Mouse (Mus musculus): ENCODE results near the gene Ankrd54. TPM values are rescaled to one million over a fixed set of nuclear protein-coding genes. Genes with fewer than 3 reads are reported as not detected.

The Ankrd54 gene
- polyA plus RNA-seq, 1 experiment: 92.7 TPM

GRCm38 (mm10) chr15:79030551-79031435, 31.9 kb downstream of the Ankrd54 start:
- TF ChIP-seq POLR2A (IDR thresholded peaks at IDR 0.05; ENCODE audit: low read depth, low read length): peak; percentile 65; the same call in 1 of the 2 replicates
- no peak for TF ChIP-seq CTCF (IDR thresholded peaks at IDR 0.05; ENCODE audit: extremely low read depth, insufficient read length, insufficient replicate concordance, low read depth, low read length)
- WGBS: 1% methylated on average over 52 of the region's 52 CpGs
- peak overlapping the region; percentile 41 for H3K27ac ChIP-seq (ENCODE audit: insufficient read depth, low read depth, low read length)
- no peaks in the 10 kb centered on the region for H3K27me3 ChIP-seq (ENCODE audit: control insufficient read depth, insufficient read depth, low read length)
- 0 out of 2 replicates have a peak, but pooled peaks cover 2% of the 10 kb centered on the region for H3K36me3 ChIP-seq (ENCODE audit: control insufficient read depth, insufficient read depth, low read length)
- peak overlapping the region; percentile 71 for H3K4me3 ChIP-seq (ENCODE audit: low read depth, low read length)
- peaks cover 12% of the 10 kb centered on the region for H3K4me1 ChIP-seq (ENCODE audit: control insufficient read depth, insufficient read depth, insufficient read length, low read length)

GRCm38 (mm10) chr15:79029519-79030241, 33.0 kb downstream of the Ankrd54 start:
- Histone ChIP-seq H3K4me1 (ENCODE audit: control insufficient read depth, insufficient read depth, insufficient read length, low read length) (peaks cover 12% of the 10 kb centered on the region), H3K4me3 (ENCODE audit: low read depth, low read length) (peak overlapping the region; percentile 62), H3K27ac (ENCODE audit: insufficient read depth, low read depth, low read length) (peak overlapping the region; percentile 92), H3K36me3 (ENCODE audit: control insufficient read depth, insufficient read depth, low read length) (no peaks in the 10 kb centered on the region), H3K27me3 (ENCODE audit: control insufficient read depth, insufficient read depth, low read length) (no peaks in the 10 kb centered on the region)
- WGBS: 2% methylated on average over 11 of the region's 11 CpGs
- no peak for TF ChIP-seq CTCF (IDR thresholded peaks at IDR 0.05; ENCODE audit: extremely low read depth, insufficient read length, insufficient replicate concordance, low read depth, low read length)
- TF ChIP-seq POLR2A (IDR thresholded peaks at IDR 0.05; ENCODE audit: low read depth, low read length): no peak

- Histone ChIP-seq H3K36me3 (ENCODE audit: control insufficient read depth, insufficient read depth, low read length) (no peaks in the 10 kb centered on the region), H3K27me3 (ENCODE audit: control insufficient read depth, insufficient read depth, low read length) (no peaks in the 10 kb centered on the region), H3K4me1 (ENCODE audit: control insufficient read depth, insufficient read depth, insufficient read length, low read length) (peaks cover 12% of the 10 kb centered on the region), H3K4me3 (ENCODE audit: low read depth, low read length) (peak overlapping the region; percentile 98), H3K27ac (ENCODE audit: insufficient read depth, low read depth, low read length) (peak overlapping the region; percentile 92)
- no peak for TF ChIP-seq CTCF (IDR thresholded peaks at IDR 0.05; ENCODE audit: extremely low read depth, insufficient read length, insufficient replicate concordance, low read depth, low read length)
- no peak for TF ChIP-seq POLR2A (IDR thresholded peaks at IDR 0.05; ENCODE audit: low read depth, low read length)
- 9% methylated on average over 16 of the region's 16 CpGs for WGBS
These were observed 33.7 kb downstream of the Ankrd54 start for GRCm38 (mm10) chr15:79028823-79029484.

DNA sequence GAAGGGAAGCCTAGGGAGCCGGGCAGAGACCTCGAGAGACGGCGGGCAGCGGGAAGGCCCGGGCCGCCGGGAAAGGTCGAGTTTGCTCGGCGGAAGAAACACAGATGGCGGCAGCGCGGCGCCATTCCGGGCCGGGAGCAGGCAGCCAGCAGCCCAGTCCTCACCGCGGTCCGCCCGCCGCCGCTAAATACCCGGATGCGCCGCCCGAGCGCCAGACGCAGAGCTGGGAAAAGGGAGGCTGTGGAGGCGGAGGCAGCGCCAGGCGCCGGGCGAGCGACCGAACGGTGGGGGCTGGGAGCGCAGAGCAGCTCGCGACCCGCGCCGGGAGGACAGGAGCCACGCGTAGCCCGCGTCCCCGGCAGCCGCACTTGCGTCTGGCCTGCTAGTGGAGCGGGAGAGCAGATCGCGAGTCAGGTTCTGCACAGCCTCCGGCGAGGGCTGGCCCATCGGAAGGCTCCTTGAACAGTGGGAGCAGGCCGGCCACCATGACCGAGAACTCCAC, 34.4 kb downstream of the Ankrd54 start, which contains the start of gene H1f0:
TSS of gene H1f0 (plus strand) at position 214 of the 502 bp plus-strand sequence.
- Histone ChIP-seq H3K27me3 (ENCODE audit: control insufficient read depth, insufficient read depth, low read length) (no peaks in the 10 kb centered on the region), H3K4me1 (ENCODE audit: control insufficient read depth, insufficient read depth, insufficient read length, low read length) (peaks cover 18% of the 10 kb centered on the region), H3K4me3 (ENCODE audit: low read depth, low read length) (peak within 1 kb of the TSS; percentile 98), H3K27ac (ENCODE audit: insufficient read depth, low read depth, low read length) (peak within 1 kb of the TSS; percentile 92), H3K36me3 (ENCODE audit: control insufficient read depth, insufficient read depth, low read length) (no peaks in the 10 kb centered on the region)
- under 1% methylated on average over 47 of the region's 58 CpGs for WGBS
- TF ChIP-seq POLR2A (IDR thresholded peaks at IDR 0.05; ENCODE audit: low read depth, low read length) (peak; percentile 90), CTCF (IDR thresholded peaks at IDR 0.05; ENCODE audit: extremely low read depth, insufficient read length, insufficient replicate concordance, low read depth, low read length) (no peak)

DNA sequence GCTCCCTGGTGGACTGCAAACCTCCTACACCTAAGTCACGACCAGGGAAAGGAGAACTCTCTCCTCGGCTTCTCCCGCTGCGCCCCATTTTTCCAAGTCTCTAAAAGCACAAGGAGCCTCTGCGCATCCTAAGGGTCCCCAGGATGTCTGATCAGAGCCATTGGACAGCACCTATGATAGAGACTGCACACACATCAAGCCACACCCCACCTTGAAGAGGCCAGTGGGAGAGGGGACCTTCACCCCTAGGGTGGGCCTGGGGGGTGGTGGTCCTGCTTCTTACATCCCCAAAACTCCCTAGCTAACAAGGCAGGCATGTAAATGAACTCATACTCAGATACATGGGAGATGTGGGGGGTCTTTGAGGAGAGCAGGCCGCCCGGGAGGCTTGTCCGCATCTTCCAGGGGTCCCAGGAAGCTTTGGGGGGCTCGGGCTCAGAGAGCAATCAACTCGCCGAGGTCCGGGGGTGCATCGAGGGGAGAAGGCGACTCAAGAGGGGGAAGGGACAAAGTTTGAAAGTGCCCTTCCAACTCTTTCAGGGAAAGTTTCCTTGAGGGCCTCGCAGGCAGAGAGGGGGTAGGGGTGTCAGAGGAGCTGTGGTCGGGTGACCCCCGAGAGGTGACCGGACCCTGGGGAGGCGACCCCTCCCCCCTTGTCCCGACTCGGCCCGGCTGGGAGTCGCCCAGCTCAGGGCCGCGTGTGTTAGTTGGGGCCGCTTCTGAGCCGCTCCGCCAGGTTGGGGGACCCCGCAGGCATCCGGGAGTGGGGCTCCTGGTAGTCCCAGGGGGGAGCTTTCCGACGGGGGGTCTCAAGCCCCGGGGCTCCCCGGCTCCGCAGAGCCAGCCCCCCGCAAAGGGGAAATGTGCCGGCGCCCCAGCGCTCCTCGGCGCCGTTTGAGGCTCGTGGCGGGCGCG, 35.1 kb downstream of the Ankrd54 start:
- WGBS: 4% methylated on average over 45 of the region's 46 CpGs
- no peaks in the 10 kb centered on the region for H3K27me3 ChIP-seq (ENCODE audit: control insufficient read depth, insufficient read depth, low read length)

More for the DNA sequence above, 35.1 kb downstream of the Ankrd54 start:
- H3K36me3 ChIP-seq (ENCODE audit: control insufficient read depth, insufficient read depth, low read length): no peaks in the 10 kb centered on the region
- 0 out of 2 replicates have a peak, but pooled peaks have one; percentile 4 for TF ChIP-seq POLR2A (IDR thresholded peaks at IDR 0.05; ENCODE audit: low read depth, low read length)
- no peak for TF ChIP-seq CTCF (IDR thresholded peaks at IDR 0.05; ENCODE audit: extremely low read depth, insufficient read length, insufficient replicate concordance, low read depth, low read length)
- peak overlapping the region; percentile 92 for H3K27ac ChIP-seq (ENCODE audit: insufficient read depth, low read depth, low read length)
- H3K4me3 ChIP-seq (ENCODE audit: low read depth, low read length): peak overlapping the region; percentile 98
- H3K4me1 ChIP-seq (ENCODE audit: control insufficient read depth, insufficient read depth, insufficient read length, low read length): peaks cover 24% of the 10 kb centered on the region
